Mouse (Mus musculus) c-Kit-positive CD71-positive TER-119-positive erythroid progenitor cells, embryonic 14.5 days (primary cell): ENCODE measurements around the gene Lrr1.
A peak's percentile ranks its signal among the peaks of the same experiment; 100 is the strongest.
"Not testable (repeated sequence)": the region's sequence is repeated elsewhere in the genome, so short reads cannot be mapped to it uniquely, and the experiment has no call there.

ENCODE experiments used
- DNase-seq: peaks from one replicate; pipeline ENCODE4 v3.0.0-alpha.2; 2013; ENCODE audit warnings: low spot score

Gene Lrr1

GRCm38 (mm10) chr12:69164904-69165303, 3.7 kb upstream of the Lrr1 start:
- peak; percentile 29 for DNase-seq

- not testable (repeated sequence) for DNase-seq
Observed at GRCm38 (mm10) chr12:69166861-69167581, 1.6 kb upstream of the Lrr1 start.

GRCm38 (mm10) chr12:69167656-69168460, 756 bp upstream of the Lrr1 start:
- no peak for DNase-seq

DNA sequence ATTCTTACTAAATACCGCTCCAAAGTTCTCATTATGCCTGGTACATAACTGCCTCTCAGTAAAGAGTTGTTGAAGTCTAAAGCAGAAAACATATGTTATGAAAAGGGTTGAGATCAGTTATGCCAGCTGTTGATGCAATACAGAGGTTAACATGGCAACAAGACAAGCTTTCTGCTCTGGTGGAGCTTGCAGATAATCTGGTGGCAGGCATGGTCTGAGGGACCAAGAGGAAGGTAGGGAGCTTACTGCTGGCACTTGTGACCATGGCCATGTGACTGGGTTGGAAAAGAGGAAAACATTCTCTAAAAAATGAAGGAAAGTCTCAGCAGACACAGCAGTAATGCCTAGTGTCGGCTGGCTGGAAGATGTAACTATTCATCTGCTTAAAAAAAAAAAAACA, 2.7 kb downstream of the Lrr1 start:
- DNase-seq: no peak

- no peak for DNase-seq
Observed at GRCm38 (mm10) chr12:69175975-69176374, 7.4 kb downstream of the Lrr1 start.

DNA sequence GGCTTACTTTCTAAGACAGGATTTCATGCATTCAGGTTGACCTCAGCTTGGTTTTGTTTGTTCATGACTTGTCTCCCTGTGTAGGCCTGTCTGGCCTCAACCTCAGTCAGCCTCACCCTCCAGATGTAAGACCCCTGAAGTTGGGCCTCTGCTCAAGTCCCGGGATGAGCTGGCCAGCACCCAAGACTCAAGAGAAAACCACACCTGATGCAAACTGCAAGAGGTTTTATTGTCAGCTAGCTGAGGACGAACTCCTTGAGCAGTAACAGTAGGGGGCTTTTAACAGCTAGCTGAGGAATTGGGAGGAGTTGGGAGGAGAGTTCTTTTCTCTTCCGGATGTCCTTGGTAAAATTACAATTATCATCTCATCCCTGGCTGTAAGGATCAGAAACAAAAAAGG, 8.9 kb downstream of the Lrr1 start:
- no peak for DNase-seq

GRCm38 (mm10) chr12:69179371-69179770, 10.8 kb downstream of the Lrr1 start:
- no peak for DNase-seq

DNA sequence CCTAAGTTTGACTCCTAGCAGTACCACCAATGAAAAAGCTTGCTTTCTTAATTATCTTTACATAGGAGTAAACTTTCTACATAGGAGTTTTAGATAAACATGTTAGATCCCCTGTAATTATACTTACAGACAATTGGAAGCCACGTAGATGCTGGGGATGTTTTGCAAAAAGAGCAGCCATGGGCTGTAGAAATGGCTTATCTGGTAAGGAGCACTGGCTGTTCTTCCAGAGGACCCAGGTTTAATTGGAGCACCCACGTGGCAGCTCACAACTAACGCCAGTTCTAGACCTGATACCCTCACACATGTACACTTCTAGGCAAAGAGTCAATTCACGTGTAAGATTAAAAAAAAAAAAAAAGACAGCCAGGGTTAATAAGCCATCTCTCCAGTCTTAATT, 13.2 kb downstream of the Lrr1 start:
- DNase-seq: no peak

DNA sequence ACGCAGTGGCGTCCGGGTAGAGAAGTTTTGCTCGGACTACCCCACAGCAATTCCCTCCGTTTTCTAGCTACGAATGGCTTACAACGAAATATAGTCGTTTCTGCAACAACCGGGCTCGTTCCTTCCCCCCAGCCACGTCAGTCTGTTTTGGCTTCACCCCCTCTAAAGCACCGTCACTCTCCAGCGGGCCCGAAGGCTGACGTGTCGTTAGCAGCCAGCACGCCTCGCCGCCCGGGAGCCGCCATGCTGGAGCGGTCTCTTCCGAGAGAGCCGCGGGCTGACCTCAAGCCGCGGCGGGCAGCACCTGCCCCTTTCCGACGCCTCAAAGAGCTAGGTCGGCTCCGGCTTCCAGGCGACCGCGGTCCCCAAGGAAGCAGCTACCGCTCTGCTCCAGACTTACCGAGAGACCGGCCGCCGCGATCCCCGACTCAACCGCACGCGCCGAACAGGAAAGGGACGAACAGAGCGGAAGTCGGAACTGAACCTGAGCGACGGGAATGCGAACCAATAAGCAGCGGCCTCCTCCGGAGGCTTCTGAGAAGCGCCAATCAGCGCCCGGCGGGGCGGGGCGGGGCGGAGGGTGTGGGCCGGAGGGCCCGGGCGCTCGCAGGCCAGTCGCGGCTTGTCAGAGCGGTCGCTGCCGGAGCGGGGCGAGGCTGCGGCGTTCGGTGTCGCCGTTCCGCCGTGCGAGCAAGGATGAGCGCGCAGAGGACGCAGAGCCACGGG, 15.1 kb downstream of the Lrr1 start, which contains the start of the genes Rpl36al and Mgat2:
TSS of gene Rpl36al (minus strand) at position 501 of the 726 bp plus-strand sequence.
TSS of gene Mgat2 (plus strand) at position 575 of the 726 bp plus-strand sequence.
- peak; percentile 98 for DNase-seq

GRCm38 (mm10) chr12:69184342-69185295, 16.0 kb downstream of the Lrr1 start:
- DNase-seq: peak; percentile 46

- no peak for DNase-seq
Observed at GRCm38 (mm10) chr12:69185371-69185770, 16.8 kb downstream of the Lrr1 start.

DNA sequence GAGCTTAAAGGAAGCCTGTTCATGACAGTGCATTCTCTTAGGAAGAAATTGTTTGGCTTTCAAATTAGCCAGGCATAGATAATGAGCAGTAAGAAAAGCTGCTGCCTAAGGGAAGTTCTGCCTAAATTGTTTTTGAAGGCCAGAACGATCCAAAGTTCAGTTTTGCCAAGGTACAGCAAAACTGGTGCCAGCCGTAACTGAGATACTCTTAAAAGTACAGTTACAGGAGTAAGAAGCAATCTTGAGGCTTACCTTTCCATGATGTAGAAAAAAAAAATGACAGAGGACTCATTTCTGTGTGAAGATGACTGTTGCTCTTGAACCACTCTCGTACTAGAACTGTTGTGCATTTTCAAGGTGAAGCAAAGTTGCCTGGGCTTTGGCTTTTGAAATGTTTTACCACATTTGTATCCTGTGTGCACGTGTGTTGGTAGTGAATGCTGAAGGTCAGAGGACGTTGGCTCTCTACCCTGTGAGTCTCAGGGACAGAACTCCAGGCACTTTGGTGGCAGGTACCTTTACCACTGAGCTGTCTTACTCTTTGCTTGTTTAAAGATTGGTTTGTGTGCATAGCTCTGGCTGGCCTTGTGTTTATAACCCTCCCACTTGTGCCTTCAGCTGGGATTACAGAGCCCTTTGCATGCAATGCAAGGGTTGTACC, 18.3 kb downstream of the Lrr1 start:
- no peak for DNase-seq

DNA sequence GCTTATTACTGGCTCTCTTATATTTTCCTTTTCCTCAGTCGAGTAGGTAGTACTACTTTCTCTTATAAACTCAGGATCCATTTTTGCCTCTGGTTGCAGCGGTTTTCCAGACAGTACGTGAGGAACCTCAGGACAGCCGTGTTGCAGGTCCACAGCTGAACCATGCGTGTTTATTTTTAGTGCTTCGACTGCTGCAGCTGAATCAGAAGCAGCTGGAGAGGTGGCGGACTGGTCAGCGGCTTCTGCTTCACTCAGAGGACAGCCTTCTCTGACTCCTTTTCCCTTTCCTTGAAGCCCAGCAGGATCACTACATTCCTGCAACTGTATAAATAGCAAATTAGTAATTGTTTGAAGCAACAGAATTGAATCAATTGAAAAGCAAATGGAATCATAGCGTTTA, 21.5 kb downstream of the Lrr1 start:
- DNase-seq: no peak

- DNase-seq: no peak
Observed at GRCm38 (mm10) chr12:69190522-69190921, 21.9 kb downstream of the Lrr1 start.

- DNase-seq: no peak
Observed at GRCm38 (mm10) chr12:69191396-69191795, 22.8 kb downstream of the Lrr1 start.

- DNase-seq: no peak
Observed at GRCm38 (mm10) chr12:69192637-69193036, 24.0 kb downstream of the Lrr1 start.

- DNase-seq: peak; percentile 68
Observed at GRCm38 (mm10) chr12:69196444-69197377, 28.1 kb downstream of the Lrr1 start, which contains the start of gene Gm49383. Gene Gm49383 (minus strand): TSS chr12:69197104.

- DNase-seq: peak; percentile 61
Observed at GRCm38 (mm10) chr12:69197378-69198163, 29.0 kb downstream of the Lrr1 start.

GRCm38 (mm10) chr12:69198164-69198535, 29.5 kb downstream of the Lrr1 start, which contains the start of gene Dnaaf2:
Gene Dnaaf2 (minus strand): TSS chr12:69198429.
- DNase-seq: peak; percentile 67
